Mouse (Mus musculus) layer of hippocampus, postnatal 25 days (tissue): ENCODE data around the gene Eddm3b. TPM values are rescaled to one million over a fixed set of nuclear protein-coding genes. Genes with fewer than 3 reads are reported as not detected.
A peak's percentile ranks its signal among the peaks of the same experiment; 100 is the strongest.

ENCODE experiments used
- DNase-seq, 2 experiments: peaks; one replicate each; pipeline ENCODE4 v3.0.0; 2022; ENCODE audit warnings: mixed read lengths in 2 of 2, low spot score in 1 of 2; ENCODE audit errors: extremely low spot score in 1 of 2
- total RNA-seq, 2 experiments: library from RNA; stranded (reverse); gene quantifications; 2 replicates each; pipeline ENCODE4 v1.2.3; 2021

The Eddm3b gene
- total RNA-seq, 2 experiments from 2014 or later = not detected

DNA sequence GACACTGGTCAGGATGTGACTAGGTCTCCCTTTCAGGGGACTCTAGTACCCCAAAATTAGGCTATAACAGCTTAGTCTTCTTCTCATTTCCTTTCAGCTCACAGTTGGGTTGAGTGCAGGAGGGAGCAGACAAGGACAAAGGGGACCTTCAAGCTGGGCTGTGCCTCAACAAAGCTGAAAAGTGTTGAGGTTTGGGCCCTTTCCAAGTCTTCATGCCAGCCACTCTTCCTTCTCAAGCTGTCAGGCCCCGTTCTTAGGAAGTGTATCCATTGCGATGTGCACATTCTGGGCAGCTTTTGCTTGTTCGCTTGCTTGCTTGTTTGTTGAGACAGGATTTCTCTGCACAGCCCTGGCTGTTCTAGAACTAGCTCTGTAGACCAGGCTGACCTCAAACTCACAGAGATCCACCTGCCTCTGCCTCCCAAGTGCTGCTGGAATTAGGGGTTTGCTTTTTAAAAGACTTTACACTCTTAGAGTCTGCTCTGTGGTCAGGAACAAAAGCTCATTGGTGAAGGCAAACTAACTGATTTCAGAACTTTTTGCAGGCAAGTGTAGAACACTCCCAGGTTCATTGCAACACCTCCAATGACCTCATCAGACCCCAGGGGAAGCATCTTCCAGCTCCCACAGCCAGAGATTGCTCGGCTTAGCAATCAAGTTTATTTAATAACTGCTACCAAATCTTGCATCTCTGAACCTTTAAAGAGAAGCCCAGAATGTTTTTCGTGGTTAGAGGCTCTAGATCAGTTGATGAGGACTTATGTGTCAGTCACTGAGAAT is 19.9 kb upstream of the Eddm3b start:
- no peak for DNase-seq

DNA sequence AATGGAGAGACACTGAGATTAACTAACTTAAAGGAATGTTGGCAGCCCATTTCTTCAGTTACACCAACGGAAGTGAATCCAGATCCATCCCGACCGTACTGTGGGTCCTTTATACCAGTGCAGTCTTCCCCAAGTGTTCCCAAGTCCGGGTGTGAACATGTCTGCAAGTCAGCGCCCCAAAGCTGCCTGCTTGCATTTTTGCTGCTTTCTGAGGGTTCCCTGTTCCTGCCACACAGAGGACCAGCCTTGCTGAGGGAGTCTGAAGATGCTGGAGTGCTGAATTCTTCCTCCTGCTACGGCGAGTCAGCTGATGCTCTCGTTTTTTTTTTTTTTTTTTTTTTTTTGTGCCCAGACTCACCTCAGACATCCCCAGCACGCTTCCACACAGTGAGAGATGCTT is 19.3 kb upstream of the Eddm3b start:
- DNase-seq = no peak

DNA sequence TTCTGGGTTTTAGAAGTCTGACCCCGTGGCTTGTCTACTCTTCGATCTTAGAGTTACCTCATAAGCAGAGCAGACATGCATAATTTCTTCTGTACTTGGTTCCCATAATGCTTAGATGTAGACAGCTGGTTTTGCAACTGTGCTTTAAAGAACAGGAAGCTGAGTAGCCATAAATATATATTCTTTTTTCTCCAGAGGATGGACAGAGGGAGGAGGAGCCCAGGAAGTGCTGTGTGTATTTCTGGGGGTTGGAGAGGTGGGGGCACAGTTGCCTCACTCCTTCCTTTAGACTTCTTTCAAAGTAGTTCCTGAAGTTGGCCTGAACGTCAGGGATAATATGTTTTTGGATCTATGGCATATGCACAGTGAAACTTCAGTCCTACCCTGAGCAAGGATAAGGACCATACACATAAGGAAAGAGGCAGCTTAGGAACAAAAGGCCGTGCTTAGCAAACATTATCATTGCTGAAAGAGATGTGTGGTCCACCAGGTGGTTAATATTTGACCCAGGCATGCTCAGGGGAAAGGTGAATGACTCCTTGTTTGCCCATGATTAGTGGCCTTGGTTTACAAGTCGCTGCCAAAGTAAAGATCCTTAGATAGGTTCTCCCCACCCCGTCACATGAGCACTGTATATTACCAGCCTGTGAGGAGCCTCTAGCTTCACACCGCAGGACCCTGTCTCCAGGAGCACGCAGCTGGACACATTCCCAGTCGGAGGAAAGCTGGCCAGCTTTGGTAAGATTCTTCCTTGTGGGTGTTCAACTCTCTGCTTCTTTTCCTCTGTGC is 18.3 kb upstream of the Eddm3b start:
- DNase-seq = no peak

DNA sequence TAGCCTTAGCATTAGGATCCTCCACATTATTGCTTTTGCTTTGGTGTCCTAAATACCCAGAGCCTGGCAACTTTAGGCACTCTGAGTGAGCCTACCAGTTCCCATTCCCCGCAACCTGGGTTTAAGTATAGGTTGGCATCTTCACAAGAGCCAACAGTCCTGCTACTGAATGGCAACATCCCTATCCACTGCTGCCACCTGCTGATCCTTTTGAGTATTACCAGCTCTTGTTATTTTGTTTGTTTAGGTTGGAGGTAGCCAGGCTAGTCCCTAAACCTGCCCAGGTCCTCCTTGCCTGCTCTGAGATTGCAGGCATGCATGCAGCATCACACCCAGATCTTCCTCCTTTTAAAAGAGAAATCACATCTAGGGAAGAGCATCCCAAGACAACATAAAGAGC is 15.9 kb upstream of the Eddm3b start:
- peak; percentile 72 to 87 for DNase-seq

DNA sequence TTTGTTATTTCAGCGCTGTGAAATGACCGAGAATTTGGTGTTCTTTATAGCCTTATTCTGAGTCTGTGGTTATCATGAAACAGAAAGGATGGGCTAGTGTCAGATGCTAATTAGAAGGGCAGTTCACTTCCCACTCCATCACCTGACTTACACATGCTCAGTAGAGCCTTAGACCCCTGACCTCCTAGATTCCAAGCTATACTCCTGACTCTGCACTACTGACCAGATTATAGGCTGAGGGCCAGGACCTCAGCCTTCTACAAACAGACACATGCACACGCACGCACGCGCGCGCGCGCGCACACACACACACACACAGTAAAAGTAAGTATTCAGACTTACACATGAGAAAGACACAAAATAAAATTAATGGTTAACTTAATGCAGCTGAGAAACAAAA is 15.3 kb upstream of the Eddm3b start:
- DNase-seq = no peak

DNA sequence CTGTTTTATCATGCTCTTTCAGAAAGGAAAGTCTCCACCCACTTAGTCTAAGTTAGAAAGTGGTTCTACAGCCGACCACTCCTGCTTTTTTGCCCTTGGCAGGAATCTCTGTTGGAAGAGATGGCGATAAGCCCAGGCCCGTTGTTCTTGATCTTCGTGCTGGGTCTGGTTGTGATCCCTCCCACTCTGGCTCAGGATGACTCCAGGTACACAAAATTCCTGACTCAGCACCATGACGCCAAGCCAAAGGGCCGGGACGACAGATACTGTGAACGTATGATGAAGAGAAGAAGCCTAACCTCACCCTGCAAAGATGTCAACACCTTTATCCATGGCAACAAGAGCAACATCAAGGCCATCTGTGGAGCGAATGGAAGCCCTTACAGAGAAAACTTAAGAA is 12.9 kb upstream of the Eddm3b start:
- DNase-seq = no peak

DNA sequence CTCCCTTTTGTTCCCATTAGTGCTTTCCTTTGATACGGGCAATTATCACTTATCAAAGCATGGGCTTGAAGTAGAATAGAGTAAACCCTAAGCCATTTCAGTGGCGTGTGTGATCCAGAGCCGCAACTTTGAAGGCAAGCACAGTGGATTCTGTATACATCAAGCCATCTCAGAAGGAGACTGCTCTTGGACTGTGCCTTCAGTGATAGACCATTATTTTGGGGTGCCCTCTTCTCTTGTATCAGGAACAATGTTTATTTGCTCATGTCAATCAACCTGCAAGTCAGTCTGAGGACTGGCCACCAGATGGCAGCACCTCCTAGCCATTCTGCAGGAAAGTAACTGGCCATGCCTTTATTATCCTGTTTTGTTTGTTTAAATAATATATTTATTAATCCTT is 11.0 kb upstream of the Eddm3b start:
- DNase-seq = peak; percentile 67 to 95

DNA sequence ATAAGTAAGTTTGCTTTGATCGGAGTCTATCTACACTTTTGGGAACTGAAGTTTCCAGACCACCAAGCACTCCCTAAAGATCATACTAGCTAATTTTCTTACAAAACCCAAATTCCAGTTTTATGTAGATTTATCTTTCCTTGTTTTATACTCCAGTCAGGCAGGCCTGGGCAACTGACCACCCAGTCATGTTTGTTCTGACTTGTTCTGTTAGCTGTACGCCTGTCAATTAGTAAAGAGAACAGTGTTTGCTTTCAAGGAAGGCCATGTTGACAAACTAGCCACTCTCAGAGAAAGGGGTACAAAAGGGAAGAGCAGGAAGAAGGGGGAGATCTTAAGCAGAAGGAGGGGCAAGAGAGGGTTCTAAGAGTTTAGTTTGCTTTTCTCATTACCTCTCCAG is 9.9 kb upstream of the Eddm3b start:
- no peak for DNase-seq

DNA sequence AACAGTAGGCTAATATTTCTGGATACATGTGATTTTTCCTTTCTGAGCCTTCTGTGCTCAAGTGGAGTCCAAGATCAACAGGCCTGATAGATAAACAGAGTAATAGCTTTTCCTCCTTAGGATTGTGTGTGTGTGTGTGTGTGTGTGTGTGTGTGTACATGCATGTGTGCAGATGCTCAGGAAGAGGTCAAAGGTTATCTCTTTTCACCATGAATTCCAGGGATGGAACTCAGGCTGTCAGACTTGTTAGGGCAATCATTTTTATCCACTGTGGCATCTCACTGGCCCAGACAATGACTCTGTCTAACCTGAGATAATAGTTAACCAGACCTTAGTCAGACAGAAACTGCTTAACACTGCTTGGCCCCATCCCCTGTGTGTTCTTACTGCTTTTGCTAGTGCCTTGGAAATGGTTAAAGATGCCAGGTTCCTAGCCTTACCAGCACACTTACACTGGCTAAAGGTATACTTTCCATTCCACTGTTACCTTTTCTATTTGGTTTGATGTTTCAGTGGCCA is 7.7 kb upstream of the Eddm3b start:
- no peak for DNase-seq

DNA sequence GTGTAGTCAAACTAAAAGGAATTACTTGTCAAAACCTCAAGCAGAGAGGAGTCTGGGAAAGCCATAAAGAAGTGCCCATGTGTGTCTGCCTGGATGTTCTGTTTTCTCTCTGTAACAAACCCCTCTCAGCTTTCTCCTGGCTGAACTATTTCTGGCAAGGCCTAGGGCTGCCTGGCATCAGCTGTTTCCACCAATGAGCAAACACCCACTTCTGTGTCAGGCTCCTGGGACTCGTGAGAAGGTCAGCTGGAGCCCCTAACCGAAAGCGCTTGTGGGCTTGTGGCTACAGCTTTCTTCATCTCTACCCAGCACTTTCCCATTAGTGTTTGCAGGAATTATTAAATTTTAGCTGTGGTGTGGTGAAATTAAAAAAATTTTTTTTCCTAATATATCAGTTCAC is 2.3 kb upstream of the Eddm3b start:
- no peak for DNase-seq

DNA sequence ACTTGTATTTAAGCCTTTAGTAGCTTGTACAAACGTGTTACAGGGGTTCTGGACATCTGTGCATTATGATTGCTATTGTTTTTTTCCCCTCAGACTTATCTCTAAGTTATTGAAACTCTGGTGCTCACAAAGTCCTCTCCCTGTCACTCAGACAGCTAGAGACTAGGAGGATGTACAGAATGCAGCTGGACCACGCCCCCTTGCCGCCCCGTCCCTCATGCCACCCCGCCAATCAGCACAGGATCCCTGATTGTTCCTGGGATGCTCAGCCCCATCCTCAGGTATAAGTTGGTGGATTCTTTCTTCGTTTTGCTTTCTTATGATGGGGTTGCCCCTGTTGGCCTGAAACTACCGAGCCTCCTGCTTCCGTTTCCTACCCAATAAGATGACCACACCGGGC is 750 bp upstream of the Eddm3b start:
- DNase-seq = no peak

DNA sequence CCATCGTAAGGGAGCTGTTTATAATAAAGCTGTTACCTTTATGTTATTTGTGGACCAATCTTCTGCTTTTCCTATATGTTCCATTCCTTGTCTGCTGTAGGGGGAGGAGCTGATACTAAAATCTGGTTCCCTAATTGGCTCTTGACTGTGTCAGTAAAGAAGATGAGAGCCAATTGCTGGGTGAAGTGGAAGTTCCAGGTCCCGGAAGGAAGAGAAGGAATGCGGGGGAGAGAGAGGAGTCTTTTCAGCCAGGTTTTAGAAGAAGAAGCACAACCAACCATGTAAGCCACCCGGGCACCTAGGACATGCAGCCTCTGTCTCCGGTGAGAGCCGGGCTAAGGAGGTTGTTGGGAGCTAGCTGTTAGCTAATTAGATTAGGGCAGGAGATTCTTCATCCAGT is 11.5 kb downstream of the Eddm3b start:
- DNase-seq = no peak

DNA sequence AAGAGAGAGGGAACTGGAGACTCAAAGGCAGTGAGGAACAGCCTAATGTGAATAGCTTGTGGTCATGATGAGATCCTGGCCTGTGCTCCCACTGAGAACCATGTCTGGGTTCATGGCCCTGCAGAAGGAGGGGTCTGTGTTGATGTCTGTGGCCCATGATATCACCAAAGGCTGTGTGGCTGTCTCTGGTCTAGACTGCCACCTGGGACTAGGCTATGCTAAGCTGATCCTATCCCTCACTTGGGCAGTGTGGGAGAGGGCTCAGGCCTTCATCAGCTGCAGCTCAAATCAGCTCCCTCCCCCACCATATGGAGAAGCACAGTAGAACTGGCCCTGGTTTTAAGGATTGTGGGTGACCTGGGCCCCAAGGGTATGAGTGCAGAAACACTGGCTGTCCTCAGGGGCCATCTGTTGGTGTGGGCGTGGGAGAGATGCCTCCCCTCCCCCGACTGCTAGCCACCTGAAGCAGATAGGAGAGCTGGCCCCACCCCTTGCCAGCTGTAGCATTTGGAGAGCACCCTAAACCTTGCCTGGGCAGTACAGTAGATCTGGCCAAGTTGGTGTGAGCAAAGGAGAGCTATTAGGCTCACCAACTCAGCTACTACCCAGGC is 13.5 kb downstream of the Eddm3b start:
- DNase-seq = no peak

DNA sequence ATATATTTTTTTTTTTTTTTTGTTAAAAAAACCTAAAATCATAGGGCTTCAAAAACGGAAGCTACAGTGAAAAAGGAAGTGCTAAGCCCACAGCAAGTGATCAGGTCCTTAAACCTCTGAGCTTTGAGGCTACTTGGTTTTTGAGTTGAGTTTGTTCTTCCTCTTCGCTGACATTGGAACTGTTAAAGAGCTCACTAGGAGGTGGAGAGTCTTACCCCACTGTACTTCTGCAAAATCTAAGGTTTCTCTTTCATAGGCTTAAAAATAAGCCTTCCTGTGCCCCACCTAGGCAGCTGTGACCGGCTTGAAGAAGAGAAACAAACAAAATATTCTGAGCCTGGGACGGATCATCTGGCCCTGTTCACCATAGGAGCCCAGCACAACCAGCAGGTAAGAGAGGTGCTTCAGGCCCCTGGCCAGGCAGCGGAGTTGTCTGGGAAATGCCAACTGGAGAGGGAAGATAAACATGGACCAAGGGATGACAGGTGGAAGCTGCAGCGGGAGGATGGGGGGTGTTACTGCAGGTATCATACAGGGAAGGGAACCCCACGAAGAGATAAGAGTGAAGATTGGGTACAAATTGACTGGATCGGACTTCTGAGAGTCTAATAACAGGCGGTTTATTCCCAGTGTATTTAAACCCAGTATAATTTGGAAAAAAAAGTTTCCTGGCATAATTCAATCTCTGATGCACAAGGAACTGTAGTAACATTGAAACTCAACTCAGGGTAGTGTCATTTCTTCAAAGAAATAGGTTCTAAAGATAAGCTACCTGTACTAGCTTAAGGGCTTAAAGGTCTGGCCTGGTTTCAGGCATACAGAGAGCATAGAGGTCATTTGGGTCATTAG is 14.8 kb downstream of the Eddm3b start:
- peak in 1 of 2 experiments; percentile 2 for DNase-seq

DNA sequence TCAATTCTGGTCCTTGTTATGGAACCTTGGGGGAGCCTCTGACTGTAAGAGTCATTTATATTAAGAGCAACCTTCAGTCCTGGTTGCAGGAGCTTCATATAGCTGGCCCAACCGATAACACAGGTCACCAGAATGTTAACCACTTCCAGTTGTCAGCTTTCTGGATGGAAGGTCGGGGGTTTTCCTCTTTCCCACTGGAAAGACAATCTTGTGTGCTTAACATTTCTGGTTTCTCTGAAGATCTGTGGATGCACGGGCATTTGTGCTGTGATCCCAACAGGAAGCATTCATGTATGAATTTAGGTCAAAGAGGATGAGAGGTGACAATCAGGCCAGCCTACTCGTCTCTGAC is 15.4 kb downstream of the Eddm3b start:
- DNase-seq = no peak

DNA sequence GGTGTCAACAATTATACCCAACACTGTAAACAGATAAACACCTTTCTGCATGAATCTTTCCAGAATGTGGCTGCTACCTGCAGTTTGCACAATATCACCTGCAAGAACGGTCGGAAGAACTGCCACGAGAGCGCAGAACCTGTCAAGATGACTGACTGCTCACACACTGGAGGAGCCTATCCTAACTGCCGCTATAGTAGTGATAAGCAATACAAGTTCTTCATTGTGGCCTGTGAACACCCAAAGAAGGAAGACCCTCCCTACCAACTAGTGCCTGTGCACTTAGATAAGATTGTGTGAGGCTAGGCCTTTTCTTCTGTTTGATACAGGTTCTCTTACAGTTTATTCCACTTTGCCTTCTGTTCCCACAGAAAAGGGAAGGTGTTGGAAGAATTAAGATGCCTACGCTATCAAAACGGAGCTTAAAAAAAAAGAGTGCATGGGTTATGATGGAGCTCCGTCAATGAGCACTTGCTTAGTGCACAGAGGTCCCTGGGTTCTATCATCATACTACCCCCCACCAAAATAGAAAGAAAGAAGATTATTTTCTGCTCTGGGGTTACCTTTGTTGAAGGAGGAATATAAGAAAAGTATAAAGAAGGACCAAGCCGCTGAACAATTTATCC is 16.2 kb downstream of the Eddm3b start:
- DNase-seq = no peak

DNA sequence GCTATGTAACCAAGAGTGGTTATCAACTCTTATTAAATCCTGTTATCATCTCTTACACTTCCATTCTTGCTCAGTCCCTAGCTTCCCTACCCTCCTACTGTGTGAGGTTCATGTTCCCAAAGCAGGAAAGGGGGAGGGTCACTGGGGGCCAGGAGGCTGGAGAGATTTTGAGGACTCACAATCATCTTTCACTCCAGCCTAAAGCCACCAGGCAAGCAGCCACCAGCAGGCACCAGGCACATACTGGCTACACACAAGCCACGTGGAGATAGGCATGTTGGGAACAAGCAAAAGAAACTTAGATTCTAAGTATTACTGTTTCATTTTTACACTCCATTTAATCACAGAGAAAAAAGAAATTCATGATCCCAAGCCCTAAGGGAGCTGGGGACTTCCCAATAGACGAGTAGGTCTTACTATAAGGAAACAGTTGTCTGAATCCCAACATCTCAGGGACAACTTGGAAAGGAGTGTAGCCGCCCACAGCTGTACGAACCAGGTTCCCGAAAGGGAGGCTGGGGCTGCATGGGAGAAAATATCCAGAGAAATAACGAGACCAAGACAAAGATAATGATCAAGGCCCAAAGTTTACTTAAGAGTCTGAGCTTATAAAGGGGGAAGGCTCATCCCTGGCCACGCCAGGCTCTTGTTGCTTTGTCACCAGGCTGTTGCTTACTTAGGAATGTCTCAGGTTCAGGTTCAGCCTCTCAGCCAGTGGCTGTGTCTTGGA is 17.0 kb downstream of the Eddm3b start:
- no peak for DNase-seq

DNA sequence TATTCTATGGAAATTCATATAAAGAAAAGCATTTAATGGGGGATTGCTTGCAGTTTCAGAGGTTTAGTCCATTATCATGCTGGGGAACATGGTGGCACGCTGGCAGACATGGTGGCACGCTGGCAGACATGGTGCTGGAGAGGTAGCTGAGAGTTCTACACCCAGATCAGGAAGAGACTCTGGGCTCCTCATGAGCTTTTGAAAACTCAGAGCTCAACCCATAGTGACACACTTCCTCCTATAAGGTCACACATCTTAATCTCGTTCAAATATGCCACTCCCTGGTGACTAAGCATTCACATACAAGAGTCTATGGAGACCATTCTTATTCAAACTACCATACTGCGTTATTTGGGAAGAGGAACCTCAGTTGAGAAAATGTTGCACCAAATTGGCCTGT is 18.1 kb downstream of the Eddm3b start:
- DNase-seq = no peak

DNA sequence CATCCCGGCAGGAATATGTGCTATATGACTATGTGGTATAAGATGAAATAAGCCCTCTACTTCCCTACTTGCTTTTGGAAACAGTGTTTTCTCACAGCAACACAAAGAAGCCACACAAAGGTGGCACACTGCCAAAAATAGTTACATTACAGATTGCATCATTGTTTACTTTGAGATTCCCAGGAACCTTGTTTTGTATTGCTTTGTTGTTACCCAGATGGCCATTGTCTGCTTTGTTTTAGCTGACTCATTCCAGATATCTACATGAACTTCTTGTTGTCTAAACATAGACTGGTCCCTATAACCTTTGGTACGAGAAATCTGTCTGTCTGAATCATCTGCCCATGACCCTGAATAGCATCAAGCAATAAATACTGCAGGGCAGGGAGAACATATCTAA is 26.1 kb downstream of the Eddm3b start:
- DNase-seq = no peak
